Mouse (Mus musculus) R1 (cell line): ENCODE measurements around the gene Gm13694.
"Not testable (repeated sequence)": the region's sequence is repeated elsewhere in the genome, so short reads cannot be mapped to it uniquely, and the experiment has no call there.

Experiments
- DNase-seq: peaks from one replicate; pipeline ENCODE4 v3.0.0-alpha.2; 2018; ENCODE audit warnings: low read depth, low spot score

Gm13694 gene

GRCm38 (mm10) chr2:83978633-83979032 is at the start of gene Gm13694:
Gene Gm13694, plus strand, starts transcription at chr2:83978933.
- not testable (repeated sequence) for DNase-seq

GRCm38 (mm10) chr2:83929478-83930088 is 49.1 kb upstream of the Gm13694 start:
- DNase-seq = no peak

- DNase-seq = peak; percentile 86
These were observed 37.8 kb upstream of the Gm13694 start, which contains the start of gene Zswim2 for GRCm38 (mm10) chr2:83940931-83941361. Gene Zswim2, minus strand, starts transcription at chr2:83941228.

GRCm38 (mm10) chr2:83941378-83941777 is 37.4 kb upstream of the Gm13694 start:
- no peak for DNase-seq

- DNase-seq = no peak
These were observed 36.9 kb upstream of the Gm13694 start for GRCm38 (mm10) chr2:83941792-83942191.

GRCm38 (mm10) chr2:83955393-83955792 is 23.3 kb upstream of the Gm13694 start, which contains the start of gene Gm13698:
Gene Gm13698, plus strand, starts transcription at chr2:83955693.
- DNase-seq = not testable (repeated sequence)

- not testable (repeated sequence) for DNase-seq
These were observed 17.5 kb upstream of the Gm13694 start, which contains the start of gene Gm13693 for GRCm38 (mm10) chr2:83961203-83961602. Gene Gm13693, plus strand, starts transcription at chr2:83961503.

- DNase-seq = not testable (repeated sequence)
These were observed 11.7 kb upstream of the Gm13694 start, which contains the start of gene Gm13695 for GRCm38 (mm10) chr2:83967013-83967412. Gene Gm13695, plus strand, starts transcription at chr2:83967313.

GRCm38 (mm10) chr2:83972823-83973222 is 5.9 kb upstream of the Gm13694 start, which contains the start of gene Gm13696:
Gene Gm13696, plus strand, starts transcription at chr2:83973123.
- not testable (repeated sequence) for DNase-seq

- not testable (repeated sequence) for DNase-seq
These were observed 5.7 kb downstream of the Gm13694 start, which contains the start of gene Gm13697 for GRCm38 (mm10) chr2:83984443-83984842. Gene Gm13697, plus strand, starts transcription at chr2:83984743.

- not testable (repeated sequence) for DNase-seq
These were observed 11.5 kb downstream of the Gm13694 start, which contains the start of gene Gm13691 for GRCm38 (mm10) chr2:83990253-83990652. Gene Gm13691, plus strand, starts transcription at chr2:83990553.

- not testable (repeated sequence) for DNase-seq
These were observed 15.0 kb downstream of the Gm13694 start for GRCm38 (mm10) chr2:83993639-83994255.

- DNase-seq = not testable (repeated sequence)
These were observed 15.8 kb downstream of the Gm13694 start for GRCm38 (mm10) chr2:83994526-83994925.

GRCm38 (mm10) chr2:84008913-84009312 is 30.2 kb downstream of the Gm13694 start:
- DNase-seq = no peak

GRCm38 (mm10) chr2:84009818-84010217 is 31.1 kb downstream of the Gm13694 start:
- no peak for DNase-seq

- no peak for DNase-seq
These were observed 35.8 kb downstream of the Gm13694 start for GRCm38 (mm10) chr2:84014572-84014971.

GRCm38 (mm10) chr2:84016291-84016690 is 37.6 kb downstream of the Gm13694 start:
- DNase-seq = not testable (repeated sequence)

GRCm38 (mm10) chr2:84018330-84018729 is 39.6 kb downstream of the Gm13694 start:
- DNase-seq = no peak

- no peak for DNase-seq
These were observed 41.0 kb downstream of the Gm13694 start for GRCm38 (mm10) chr2:84019519-84020305.

- DNase-seq = no peak
These were observed 43.2 kb downstream of the Gm13694 start for GRCm38 (mm10) chr2:84021930-84022329.

- no peak for DNase-seq
These were observed 44.2 kb downstream of the Gm13694 start for GRCm38 (mm10) chr2:84022905-84023304.

- DNase-seq = no peak
These were observed 44.6 kb downstream of the Gm13694 start for GRCm38 (mm10) chr2:84023319-84023718.
